Mouse (Mus musculus): ENCODE measurements around the gene Ptprd. TPM values are rescaled to one million over a fixed set of nuclear protein-coding genes. Genes with fewer than 3 reads are reported as not detected.
"Not testable (repeated sequence)": the region's sequence is repeated elsewhere in the genome, so short reads cannot be mapped to it uniquely, and the experiment has no call there.

Gene Ptprd
- polyA plus RNA-seq, 1 experiment, result 0.15 TPM

GRCm38 (mm10) chr4:76444778-76445177, 1767.0 kb downstream of the Ptprd start:
- TF ChIP-seq POLR2A (IDR thresholded peaks at IDR 0.05; ENCODE audit: low read depth, low read length) (no peak), CTCF (IDR thresholded peaks at IDR 0.05; ENCODE audit: extremely low read depth, insufficient read depth, insufficient read length, insufficient replicate concordance) (no peak)
- Histone ChIP-seq H3K27ac (ENCODE audit: insufficient read depth, low read length) (no peak overlapping the region), H3K4me1 (ENCODE audit: control insufficient read depth, insufficient read depth, insufficient read length) (0 out of 2 replicates have a peak, but pooled peaks cover 1% of the 10 kb centered on the region), H3K36me3 (ENCODE audit: control insufficient read depth, insufficient read depth, low read length) (no peaks in the 10 kb centered on the region), H3K4me3 (ENCODE audit: extremely low read depth, insufficient read depth, insufficient read length) (no peak overlapping the region), H3K27me3 (ENCODE audit: control insufficient read depth, insufficient read depth, low read length) (peaks cover 9% of the 10 kb centered on the region)
- no peak for DNase-seq (ENCODE audit: low read depth in 1 of 2, low spot score in 2 of 2)
- 87% methylated on average over 4 of the region's 4 CpGs for WGBS

- 81% methylated on average over 4 of the region's 4 CpGs for whole genome bisulfite sequencing
- H3K4me1 ChIP-seq (ENCODE audit: control insufficient read depth, insufficient read depth, insufficient read length), result no peaks in the 10 kb centered on the region
- DNase-seq (ENCODE audit: low read depth in 1 of 2, low spot score in 2 of 2), result no peak
- H3K36me3 ChIP-seq (ENCODE audit: control insufficient read depth, insufficient read depth, low read length), result no peaks in the 10 kb centered on the region
- H3K27ac ChIP-seq (ENCODE audit: insufficient read depth, low read length), result no peak overlapping the region
- no peaks in the 10 kb centered on the region for H3K27me3 ChIP-seq (ENCODE audit: control insufficient read depth, insufficient read depth, low read length)
- no peak overlapping the region for H3K4me3 ChIP-seq (ENCODE audit: extremely low read depth, insufficient read depth, insufficient read length)
- TF ChIP-seq CTCF (IDR thresholded peaks at IDR 0.05; ENCODE audit: extremely low read depth, insufficient read depth, insufficient read length, insufficient replicate concordance), result no peak
- no peak for TF ChIP-seq POLR2A (IDR thresholded peaks at IDR 0.05; ENCODE audit: low read depth, low read length)
Observed at GRCm38 (mm10) chr4:76443553-76443952, 1768.2 kb downstream of the Ptprd start.

- 77% methylated on average over 6 of the region's 6 CpGs for WGBS
- Histone ChIP-seq H3K36me3 (ENCODE audit: control insufficient read depth, insufficient read depth, low read length) (no peaks in the 10 kb centered on the region), H3K4me3 (ENCODE audit: extremely low read depth, insufficient read depth, insufficient read length) (no peak overlapping the region), H3K27me3 (ENCODE audit: control insufficient read depth, insufficient read depth, low read length) (no peaks in the 10 kb centered on the region), H3K4me1 (ENCODE audit: control insufficient read depth, insufficient read depth, insufficient read length) (no peaks in the 10 kb centered on the region), H3K27ac (ENCODE audit: insufficient read depth, low read length) (no peak overlapping the region)
- DNase-seq (ENCODE audit: low read depth in 1 of 2, low spot score in 2 of 2), result no peak
- TF ChIP-seq CTCF (IDR thresholded peaks at IDR 0.05; ENCODE audit: extremely low read depth, insufficient read depth, insufficient read length, insufficient replicate concordance) (no peak), POLR2A (IDR thresholded peaks at IDR 0.05; ENCODE audit: low read depth, low read length) (no peak)
Observed at GRCm38 (mm10) chr4:76440791-76441364, 1770.9 kb downstream of the Ptprd start.

GRCm38 (mm10) chr4:76438496-76439079, 1773.2 kb downstream of the Ptprd start:
- H3K4me3 ChIP-seq (ENCODE audit: extremely low read depth, insufficient read depth, insufficient read length), result no peak overlapping the region
- no peaks in the 10 kb centered on the region for H3K4me1 ChIP-seq (ENCODE audit: control insufficient read depth, insufficient read depth, insufficient read length)
- TF ChIP-seq POLR2A (IDR thresholded peaks at IDR 0.05; ENCODE audit: low read depth, low read length) (no peak), CTCF (IDR thresholded peaks at IDR 0.05; ENCODE audit: extremely low read depth, insufficient read depth, insufficient read length, insufficient replicate concordance) (no peak)
- no peaks in the 10 kb centered on the region for H3K36me3 ChIP-seq (ENCODE audit: control insufficient read depth, insufficient read depth, low read length)
- no peak overlapping the region for H3K27ac ChIP-seq (ENCODE audit: insufficient read depth, low read length)
- no peak for DNase-seq (ENCODE audit: low read depth in 1 of 2, low spot score in 2 of 2)
- H3K27me3 ChIP-seq (ENCODE audit: control insufficient read depth, insufficient read depth, low read length), result no peaks in the 10 kb centered on the region; the same call in 1 of the 2 replicates
- 89% methylated on average over 6 of the region's 6 CpGs for WGBS

GRCm38 (mm10) chr4:76438068-76438467, 1773.7 kb downstream of the Ptprd start:
- WGBS, result 87% methylated on average over 4 of the region's 4 CpGs
- TF ChIP-seq POLR2A (IDR thresholded peaks at IDR 0.05; ENCODE audit: low read depth, low read length) (no peak), CTCF (IDR thresholded peaks at IDR 0.05; ENCODE audit: extremely low read depth, insufficient read depth, insufficient read length, insufficient replicate concordance) (no peak)
- no peak for DNase-seq (ENCODE audit: low read depth in 1 of 2, low spot score in 2 of 2)
- H3K4me1 ChIP-seq (ENCODE audit: control insufficient read depth, insufficient read depth, insufficient read length), result no peaks in the 10 kb centered on the region
- no peak overlapping the region for H3K27ac ChIP-seq (ENCODE audit: insufficient read depth, low read length)
- no peaks in the 10 kb centered on the region for H3K36me3 ChIP-seq (ENCODE audit: control insufficient read depth, insufficient read depth, low read length)
- H3K27me3 ChIP-seq (ENCODE audit: control insufficient read depth, insufficient read depth, low read length), result no peaks in the 10 kb centered on the region; the same call in 1 of the 2 replicates
- H3K4me3 ChIP-seq (ENCODE audit: extremely low read depth, insufficient read depth, insufficient read length), result no peak overlapping the region

- TF ChIP-seq CTCF (IDR thresholded peaks at IDR 0.05; ENCODE audit: extremely low read depth, insufficient read depth, insufficient read length, insufficient replicate concordance) (no peak), POLR2A (IDR thresholded peaks at IDR 0.05; ENCODE audit: low read depth, low read length) (no peak)
- no peak for DNase-seq (ENCODE audit: low read depth in 1 of 2, low spot score in 2 of 2)
- Histone ChIP-seq H3K27me3 (ENCODE audit: control insufficient read depth, insufficient read depth, low read length) (no peaks in the 10 kb centered on the region; the same call in 1 of the 2 replicates), H3K4me1 (ENCODE audit: control insufficient read depth, insufficient read depth, insufficient read length) (no peaks in the 10 kb centered on the region), H3K27ac (ENCODE audit: insufficient read depth, low read length) (no peak overlapping the region), H3K36me3 (ENCODE audit: control insufficient read depth, insufficient read depth, low read length) (no peaks in the 10 kb centered on the region), H3K4me3 (ENCODE audit: extremely low read depth, insufficient read depth, insufficient read length) (no peak overlapping the region)
- 79% methylated on average over 5 of the region's 5 CpGs for WGBS
Observed at GRCm38 (mm10) chr4:76435920-76436319, 1775.8 kb downstream of the Ptprd start.

- H3K27ac ChIP-seq (ENCODE audit: insufficient read depth, low read length), result no peak overlapping the region
- no peaks in the 10 kb centered on the region for H3K4me1 ChIP-seq (ENCODE audit: control insufficient read depth, insufficient read depth, insufficient read length)
- no peak for TF ChIP-seq CTCF (IDR thresholded peaks at IDR 0.05; ENCODE audit: extremely low read depth, insufficient read depth, insufficient read length, insufficient replicate concordance)
- TF ChIP-seq POLR2A (IDR thresholded peaks at IDR 0.05; ENCODE audit: low read depth, low read length), result no peak
- WGBS, result 70% methylated on average over 3 of the region's 3 CpGs
- H3K4me3 ChIP-seq (ENCODE audit: extremely low read depth, insufficient read depth, insufficient read length), result no peak overlapping the region
- no peak for DNase-seq (ENCODE audit: low read depth in 1 of 2, low spot score in 2 of 2)
- H3K27me3 ChIP-seq (ENCODE audit: control insufficient read depth, insufficient read depth, low read length), result no peaks in the 10 kb centered on the region
- H3K36me3 ChIP-seq (ENCODE audit: control insufficient read depth, insufficient read depth, low read length), result no peaks in the 10 kb centered on the region
Observed at GRCm38 (mm10) chr4:76429769-76430168, 1782.0 kb downstream of the Ptprd start.

- not testable (repeated sequence) for H3K27ac ChIP-seq (ENCODE audit: insufficient read depth, low read length); H3K4me3 ChIP-seq (ENCODE audit: extremely low read depth, insufficient read depth, insufficient read length); DNase-seq (ENCODE audit: low read depth in 1 of 2, low spot score in 2 of 2); H3K27me3 ChIP-seq (ENCODE audit: control insufficient read depth, insufficient read depth, low read length); H3K4me1 ChIP-seq (ENCODE audit: control insufficient read depth, insufficient read depth, insufficient read length); H3K36me3 ChIP-seq (ENCODE audit: control insufficient read depth, insufficient read depth, low read length)
- 83% methylated on average over 3 of the region's 3 CpGs for WGBS
Observed at GRCm38 (mm10) chr4:76427036-76427435, 1784.7 kb downstream of the Ptprd start.
